Mouse (Mus musculus) MEL (cell line): ENCODE data around the gene Serpinb11. TPM values are rescaled to one million over a fixed set of nuclear protein-coding genes. Genes with fewer than 3 reads are reported as not detected.

ENCODE experiments used
- DNase-seq: peaks from one replicate; pipeline ENCODE4 v3.0.0; 2011; ENCODE audit warnings: low read depth, low spot score
- H3K27ac ChIP-seq: 2 replicates; pipeline ENCODE4 v1.5.1; 2012; ENCODE audit warnings: low read depth, mild to moderate bottlenecking, control low read depth, low read length, moderate library complexity; ENCODE audit not compliant: control insufficient read depth
- H3K27me3 ChIP-seq, 2 experiments: fragments of 150-350 bp in 1 of 2; sonication (generic) in 1 of 2; 2 replicates each; pipeline ENCODE4 v1.6.1; 2012; ENCODE audit warnings: low read length in 2 of 2, mild to moderate bottlenecking in 2 of 2, improper control_type of control experiment in 1 of 2, moderate library complexity in 1 of 2; ENCODE audit not compliant: insufficient read depth in 2 of 2, control insufficient read depth in 1 of 2
- H3K36me3 ChIP-seq, 2 experiments: 2 replicates each; pipeline ENCODE4 v1.6.1; 2012 to 2014; ENCODE audit warnings: low read length in 2 of 2, improper control_type of control experiment in 1 of 2, inconsistent platforms in 1 of 2, mild to moderate bottlenecking in 1 of 2; ENCODE audit not compliant: insufficient read depth in 2 of 2, control insufficient read depth in 1 of 2
- H3K4me1 ChIP-seq, 2 experiments: fragments of 150-350 bp in 1 of 2; sonication (generic) in 1 of 2; 2 replicates each; pipeline ENCODE4 v1.6.1; 2012; ENCODE audit warnings: low read length in 2 of 2, improper control_type of control experiment in 1 of 2, mild to moderate bottlenecking in 1 of 2; ENCODE audit not compliant: insufficient read depth in 2 of 2, control insufficient read depth in 1 of 2
- H3K4me3 ChIP-seq, 2 experiments: fragments of 150-350 bp in 1 of 2; sonication (generic) in 1 of 2; 2 replicates each; pipeline ENCODE4 v1.5.1; 2012; ENCODE audit warnings: low read depth in 2 of 2, low read length in 2 of 2, mild to moderate bottlenecking in 2 of 2, moderate library complexity in 2 of 2, control low read depth in 1 of 2, improper control_type of control experiment in 1 of 2; ENCODE audit not compliant: control insufficient read depth in 1 of 2, insufficient read depth in 1 of 2
- H3K79me2 ChIP-seq: 2 replicates; pipeline ENCODE4 v1.6.1; 2012; ENCODE audit warnings: mild to moderate bottlenecking, low read length, moderate library complexity; ENCODE audit not compliant: control insufficient read depth, poor library complexity, insufficient read depth
- H3K9ac ChIP-seq: 2 replicates; pipeline ENCODE4 v1.6.1; 2012; ENCODE audit warnings: low read depth, mild to moderate bottlenecking, control low read depth, low read length, moderate library complexity; ENCODE audit not compliant: control insufficient read depth, poor library complexity, severe bottlenecking
- H3K9me3 ChIP-seq: fragments of 150-350 bp; sonication (generic); replicated peaks from 2 replicates; pipeline ENCODE4 v1.6.1; 2012; ENCODE audit warnings: mild to moderate bottlenecking, low read length, improper control_type of control experiment, moderate library complexity; ENCODE audit not compliant: insufficient read depth
- BHLHE40 ChIP-seq: IDR thresholded peaks from 2 replicates; pipeline ENCODE4 v1.6.1; 2012; ENCODE audit warnings: low read depth, mild to moderate bottlenecking, inconsistent platforms, low read length, improper control_type of control experiment, borderline replicate concordance
- CHD1 ChIP-seq: IDR thresholded peaks from 2 replicates; pipeline ENCODE4 v1.6.1; 2012; ENCODE audit warnings: low read depth, mild to moderate bottlenecking, inconsistent platforms, low read length, improper control_type of control experiment
- E2F4 ChIP-seq: IDR thresholded peaks from 2 replicates; pipeline ENCODE4 v1.6.1; 2011; ENCODE audit warnings: low read depth, low read length, improper control_type of control experiment, borderline replicate concordance
- EP300 ChIP-seq, 2 experiments: IDR thresholded peaks; 2 replicates each; pipeline ENCODE4 v1.6.1; 2011; ENCODE audit warnings: improper control_type of control experiment in 2 of 2, low read length in 2 of 2, low read depth in 1 of 2, mild to moderate bottlenecking in 1 of 2
- ETS1 ChIP-seq: IDR thresholded peaks from 2 replicates; pipeline ENCODE4 v1.6.1; 2012; ENCODE audit warnings: low read depth, mild to moderate bottlenecking, inconsistent platforms, low read length, improper control_type of control experiment, moderate library complexity
- GABPA ChIP-seq: IDR thresholded peaks from 2 replicates; pipeline ENCODE4 v1.6.1; 2012; ENCODE audit warnings: low read depth, mild to moderate bottlenecking, inconsistent platforms, low read length, improper control_type of control experiment, moderate library complexity
- GATA1 ChIP-seq: IDR thresholded peaks from 2 replicates; pipeline ENCODE4 v1.6.1; 2011; ENCODE audit warnings: low read depth, low read length, improper control_type of control experiment
- HCFC1 ChIP-seq: IDR thresholded peaks from 2 replicates; pipeline ENCODE4 v1.6.1; 2012; ENCODE audit warnings: low read depth, mild to moderate bottlenecking, inconsistent platforms, low read length, improper control_type of control experiment, moderate library complexity
- KAT2A ChIP-seq: conservative IDR thresholded peaks from 2 replicates; pipeline ENCODE4 v1.6.1; 2012; ENCODE audit warnings: low read depth, low read length, improper control_type of control experiment, inconsistent platforms
- MAFK ChIP-seq: IDR thresholded peaks from 2 replicates; pipeline ENCODE4 v1.6.1; 2011; ENCODE audit warnings: low read depth, mild to moderate bottlenecking, low read length, improper control_type of control experiment, borderline replicate concordance
- MAX ChIP-seq: IDR thresholded peaks from 2 replicates; pipeline ENCODE4 v1.6.1; 2011; ENCODE audit warnings: low read length, improper control_type of control experiment
- MAZ ChIP-seq: IDR thresholded peaks from 2 replicates; pipeline ENCODE4 v1.6.1; 2012; ENCODE audit warnings: low read depth, mild to moderate bottlenecking, inconsistent platforms, low read length, improper control_type of control experiment
- MEF2A ChIP-seq: IDR thresholded peaks from 2 replicates; pipeline ENCODE4 v1.6.1; 2014; ENCODE audit warnings: low read depth, mild to moderate bottlenecking, inconsistent platforms, low read length, improper control_type of control experiment; ENCODE audit not compliant: poor library complexity, insufficient replicate concordance, severe bottlenecking; ENCODE audit errors: extremely low read depth
- MXI1 ChIP-seq: IDR thresholded peaks from 2 replicates; pipeline ENCODE4 v1.6.1; 2011; ENCODE audit warnings: mild to moderate bottlenecking, low read depth, low read length, improper control_type of control experiment
- MYB ChIP-seq: IDR thresholded peaks from 2 replicates; pipeline ENCODE4 v1.6.1; 2011; ENCODE audit warnings: mild to moderate bottlenecking, low read depth, low read length, improper control_type of control experiment
- MYC ChIP-seq: IDR thresholded peaks from 2 replicates; pipeline ENCODE4 v1.6.1; 2011; ENCODE audit warnings: low read depth, mild to moderate bottlenecking, low read length, improper control_type of control experiment, moderate library complexity
- NELFE ChIP-seq: IDR thresholded peaks from 2 replicates; pipeline ENCODE4 v1.6.1; 2011; ENCODE audit warnings: low read depth, low read length, improper control_type of control experiment
- NRF1 ChIP-seq: IDR thresholded peaks from 2 replicates; pipeline ENCODE4 v1.6.1; 2014; ENCODE audit warnings: low read depth, mild to moderate bottlenecking, inconsistent platforms, low read length, improper control_type of control experiment, moderate library complexity; ENCODE audit not compliant: poor library complexity, insufficient read depth, severe bottlenecking
- POLR2A ChIP-seq, 2 experiments: IDR thresholded peaks; 2 replicates each; pipeline ENCODE4 v1.6.1; 2011 to 2012; ENCODE audit warnings: low read length in 2 of 2, mild to moderate bottlenecking in 2 of 2, control low read depth in 1 of 2, improper control_type of control experiment in 1 of 2, low read depth in 1 of 2, moderate library complexity in 1 of 2; ENCODE audit not compliant: control insufficient read depth in 1 of 2, insufficient read depth in 1 of 2, poor library complexity in 1 of 2
- POLR2AphosphoS2 ChIP-seq: IDR thresholded peaks from 2 replicates; pipeline ENCODE4 v1.6.1; 2011; ENCODE audit warnings: low read length, improper control_type of control experiment
- RCOR1 ChIP-seq: IDR thresholded peaks from 2 replicates; pipeline ENCODE4 v1.6.1; 2012; ENCODE audit warnings: low read depth, mild to moderate bottlenecking, inconsistent platforms, low read length, improper control_type of control experiment
- SIN3A ChIP-seq: IDR thresholded peaks from 2 replicates; pipeline ENCODE4 v1.6.1; 2012; ENCODE audit warnings: low read length, improper control_type of control experiment, inconsistent platforms
- TAL1 ChIP-seq: IDR thresholded peaks from 2 replicates; pipeline ENCODE4 v1.6.1; 2012; ENCODE audit warnings: mild to moderate bottlenecking, inconsistent platforms, low read length, moderate library complexity, mixed read lengths
- TBP ChIP-seq: IDR thresholded peaks from 2 replicates; pipeline ENCODE4 v1.8.0; 2011; ENCODE audit warnings: low read depth, low read length, improper control_type of control experiment
- TCF12 ChIP-seq: IDR thresholded peaks from 2 replicates; pipeline ENCODE4 v1.6.1; 2014; ENCODE audit warnings: low read depth, mild to moderate bottlenecking, inconsistent platforms, low read length, improper control_type of control experiment, moderate library complexity
- UBTF ChIP-seq: IDR thresholded peaks from 2 replicates; pipeline ENCODE4 v1.6.1; 2012; ENCODE audit warnings: low read depth, mild to moderate bottlenecking, inconsistent platforms, low read length, improper control_type of control experiment, moderate library complexity, borderline replicate concordance; ENCODE audit not compliant: insufficient read depth
- ZMIZ1 ChIP-seq: IDR thresholded peaks from 2 replicates; pipeline ENCODE4 v1.6.1; 2012; ENCODE audit warnings: low read depth, mild to moderate bottlenecking, inconsistent platforms, low read length, improper control_type of control experiment, moderate library complexity
- polyA plus RNA-seq, 2 experiments: library from polyadenylated mRNA; stranded (reverse) in 1 of 2; unstranded in 1 of 2; fragments of >175 nt in 1 of 2; fragments of >200 nt in 1 of 2; gene quantifications; 2 replicates each; pipeline versions ENCODE4 v1.2.1 to v1.2.4; 2012; ENCODE audit warnings: low replicate concordance in 2 of 2, low read depth in 1 of 2; ENCODE audit not compliant: insufficient read length in 2 of 2, insufficient read depth in 1 of 2, missing spikeins in 1 of 2
- total RNA-seq: library from RNA; depleted of rRNA; stranded (reverse); fragments of 300-350 nt; gene quantifications from 2 replicates; pipeline ENCODE4 v1.2.3, GENCODE M21; 2012

Gene Serpinb11
- total and polyA plus RNA-seq, 3 experiments: not detected

- Histone ChIP-seq H3K27ac (no peak overlapping the region), H3K79me2 (no peaks in the 10 kb centered on the region), H3K36me3 (peaks cover 0 to 13% of the 10 kb centered on the region in 2 experiments; a peak in 2 of 4 replicates), H3K9ac (no peak overlapping the region), H3K4me3 (no peak overlapping the region), H3K27me3 (no peaks in the 10 kb centered on the region), H3K9me3 (no peaks in the 10 kb centered on the region), H3K4me1 (peaks cover 9 to 16% of the 10 kb centered on the region in 2 experiments; a peak in 3 of 4 replicates)
- peak; percentile 92 for DNase-seq
- TF ChIP-seq ZMIZ1 (peak; percentile 99), RCOR1 (peak; percentile 97), SIN3A (peak; percentile 74), ETS1 (peak; percentile 100), MEF2A (peak; percentile 12; the same call in 1 of the 2 replicates), NRF1 (no peak), TAL1 (peak; percentile 86), POLR2A (IDR thresholded peaks at IDR 0.05; ENCODE audit: control insufficient read depth in 1 of 2, insufficient read depth in 1 of 2, low read depth in 1 of 2, low read length in 2 of 2, poor library complexity in 1 of 2) (peak in 1 of 2 experiments; percentile 73; a peak in 1 of 4 replicates), MYC (peak; percentile 26; the same call in 1 of the 2 replicates), MYB (peak; percentile 77), KAT2A (no peak), MAZ (no peak), GATA1 (peak; percentile 98), TBP (peak; percentile 98), TCF12 (peak; percentile 97), POLR2AphosphoS2 (peak; percentile 95), EP300 (IDR thresholded peaks at IDR 0.05; ENCODE audit: low read depth in 1 of 2, low read length in 2 of 2) (peak; percentile 99), BHLHE40 (no peak)
Observed at GRCm38 (mm10) chr1:107397481-107397880, 36.5 kb downstream of the Serpinb11 start.

- TF ChIP-seq MAFK: no peak
- TF ChIP-seq TBP: no peak
- TF ChIP-seq MAX: no peak
- TF ChIP-seq HCFC1: no peak
- no peak for TF ChIP-seq UBTF
- TF ChIP-seq NELFE: no peak
- TF ChIP-seq EP300 (IDR thresholded peaks at IDR 0.05; ENCODE audit: low read depth in 1 of 2, low read length in 2 of 2): no peak
- TF ChIP-seq CHD1: no peak
- no peak for TF ChIP-seq POLR2AphosphoS2
- TF ChIP-seq GABPA: no peak
- no peak for TF ChIP-seq MYB
- TF ChIP-seq MXI1: no peak
- no peak for TF ChIP-seq BHLHE40
- no peak for TF ChIP-seq E2F4
- TF ChIP-seq MEF2A: no peak
- TF ChIP-seq, all 39 proteins: peak for 0
- Histone ChIP-seq H3K9ac (no peak within 1 kb of the TSS), H3K9me3 (no peaks in the 10 kb centered on the region), H3K36me3 (peaks cover 0 to 13% of the 10 kb centered on the region in 2 experiments; a peak in 2 of 4 replicates), H3K4me1 (peaks cover 9 to 16% of the 10 kb centered on the region in 2 experiments; a peak in 3 of 4 replicates), H3K4me3 (no peak within 1 kb of the TSS), H3K27ac (no peak within 1 kb of the TSS), H3K79me2 (no peaks in the 10 kb centered on the region), H3K27me3 (no peaks in the 10 kb centered on the region)
- no peak for DNase-seq
Observed at GRCm38 (mm10) chr1:107399355-107399754, 38.4 kb downstream of the Serpinb11 start, which contains the start of gene Serpinb7. Serpinb7 (plus strand) TSS chr1:107399655.
